Mouse (Mus musculus) MEL (cell line): ENCODE measurements around the gene Rsrc1. TPM values are rescaled to one million over a fixed set of nuclear protein-coding genes. Genes with fewer than 3 reads are reported as not detected.

ENCODE experiments used
- DNase-seq: peaks from one replicate; pipeline ENCODE4 v3.0.0; 2011; ENCODE audit warnings: low read depth, low spot score
- H3K27ac ChIP-seq: 2 replicates; pipeline ENCODE4 v1.5.1; 2012; ENCODE audit warnings: low read depth, mild to moderate bottlenecking, control low read depth, low read length, moderate library complexity; ENCODE audit not compliant: control insufficient read depth
- H3K27me3 ChIP-seq, 2 experiments: fragments of 150-350 bp in 1 of 2; sonication (generic) in 1 of 2; 2 replicates each; pipeline ENCODE4 v1.6.1; 2012; ENCODE audit warnings: low read length in 2 of 2, mild to moderate bottlenecking in 2 of 2, improper control_type of control experiment in 1 of 2, moderate library complexity in 1 of 2; ENCODE audit not compliant: insufficient read depth in 2 of 2, control insufficient read depth in 1 of 2
- H3K36me3 ChIP-seq, 2 experiments: 2 replicates each; pipeline ENCODE4 v1.6.1; 2012 to 2014; ENCODE audit warnings: low read length in 2 of 2, improper control_type of control experiment in 1 of 2, inconsistent platforms in 1 of 2, mild to moderate bottlenecking in 1 of 2; ENCODE audit not compliant: insufficient read depth in 2 of 2, control insufficient read depth in 1 of 2
- H3K4me1 ChIP-seq, 2 experiments: fragments of 150-350 bp in 1 of 2; sonication (generic) in 1 of 2; 2 replicates each; pipeline ENCODE4 v1.6.1; 2012; ENCODE audit warnings: low read length in 2 of 2, improper control_type of control experiment in 1 of 2, mild to moderate bottlenecking in 1 of 2; ENCODE audit not compliant: insufficient read depth in 2 of 2, control insufficient read depth in 1 of 2
- H3K4me3 ChIP-seq, 2 experiments: fragments of 150-350 bp in 1 of 2; sonication (generic) in 1 of 2; 2 replicates each; pipeline ENCODE4 v1.5.1; 2012; ENCODE audit warnings: low read depth in 2 of 2, low read length in 2 of 2, mild to moderate bottlenecking in 2 of 2, moderate library complexity in 2 of 2, control low read depth in 1 of 2, improper control_type of control experiment in 1 of 2; ENCODE audit not compliant: control insufficient read depth in 1 of 2, insufficient read depth in 1 of 2
- H3K79me2 ChIP-seq: 2 replicates; pipeline ENCODE4 v1.6.1; 2012; ENCODE audit warnings: mild to moderate bottlenecking, low read length, moderate library complexity; ENCODE audit not compliant: control insufficient read depth, poor library complexity, insufficient read depth
- H3K9ac ChIP-seq: 2 replicates; pipeline ENCODE4 v1.6.1; 2012; ENCODE audit warnings: low read depth, mild to moderate bottlenecking, control low read depth, low read length, moderate library complexity; ENCODE audit not compliant: control insufficient read depth, poor library complexity, severe bottlenecking
- H3K9me3 ChIP-seq: fragments of 150-350 bp; sonication (generic); replicated peaks from 2 replicates; pipeline ENCODE4 v1.6.1; 2012; ENCODE audit warnings: mild to moderate bottlenecking, low read length, improper control_type of control experiment, moderate library complexity; ENCODE audit not compliant: insufficient read depth
- CHD1 ChIP-seq: IDR thresholded peaks from 2 replicates; pipeline ENCODE4 v1.6.1; 2012; ENCODE audit warnings: low read depth, mild to moderate bottlenecking, inconsistent platforms, low read length, improper control_type of control experiment
- CHD2 ChIP-seq: IDR thresholded peaks from 2 replicates; pipeline ENCODE4 v1.6.1; 2011; ENCODE audit warnings: low read length, improper control_type of control experiment
- E2F4 ChIP-seq: IDR thresholded peaks from 2 replicates; pipeline ENCODE4 v1.6.1; 2011; ENCODE audit warnings: low read depth, low read length, improper control_type of control experiment, borderline replicate concordance
- ELF1 ChIP-seq: IDR thresholded peaks from 2 replicates; pipeline ENCODE4 v1.6.1; 2014; ENCODE audit warnings: low read depth, mild to moderate bottlenecking, inconsistent platforms, low read length, improper control_type of control experiment, moderate library complexity
- EP300 ChIP-seq, 2 experiments: IDR thresholded peaks; 2 replicates each; pipeline ENCODE4 v1.6.1; 2011; ENCODE audit warnings: improper control_type of control experiment in 2 of 2, low read length in 2 of 2, low read depth in 1 of 2, mild to moderate bottlenecking in 1 of 2
- GATA1 ChIP-seq: IDR thresholded peaks from 2 replicates; pipeline ENCODE4 v1.6.1; 2011; ENCODE audit warnings: low read depth, low read length, improper control_type of control experiment
- JUND ChIP-seq: IDR thresholded peaks from 2 replicates; pipeline ENCODE4 v1.6.1; 2011; ENCODE audit warnings: low read depth, mild to moderate bottlenecking, improper control_type of control experiment, low read length
- MAZ ChIP-seq: IDR thresholded peaks from 2 replicates; pipeline ENCODE4 v1.6.1; 2012; ENCODE audit warnings: low read depth, mild to moderate bottlenecking, inconsistent platforms, low read length, improper control_type of control experiment
- NELFE ChIP-seq: IDR thresholded peaks from 2 replicates; pipeline ENCODE4 v1.6.1; 2011; ENCODE audit warnings: low read depth, low read length, improper control_type of control experiment
- NRF1 ChIP-seq: IDR thresholded peaks from 2 replicates; pipeline ENCODE4 v1.6.1; 2014; ENCODE audit warnings: low read depth, mild to moderate bottlenecking, inconsistent platforms, low read length, improper control_type of control experiment, moderate library complexity; ENCODE audit not compliant: poor library complexity, insufficient read depth, severe bottlenecking
- POLR2AphosphoS5 ChIP-seq: IDR thresholded peaks from 2 replicates; pipeline ENCODE4 v1.6.1; 2012; ENCODE audit warnings: low read depth, borderline replicate concordance, mild to moderate bottlenecking, inconsistent platforms, low read length, moderate library complexity, mixed read lengths
- RAD21 ChIP-seq: IDR thresholded peaks from 2 replicates; pipeline ENCODE4 v1.6.1; 2011; ENCODE audit warnings: mild to moderate bottlenecking, low read depth, low read length, improper control_type of control experiment
- TBP ChIP-seq: IDR thresholded peaks from 2 replicates; pipeline ENCODE4 v1.8.0; 2011; ENCODE audit warnings: low read depth, low read length, improper control_type of control experiment
- USF2 ChIP-seq, 2 experiments: IDR thresholded peaks; 2 replicates each; pipeline ENCODE4 v1.6.1; 2011 to 2012; ENCODE audit warnings: improper control_type of control experiment in 2 of 2, low read length in 2 of 2, borderline replicate concordance in 1 of 2, inconsistent platforms in 1 of 2, low read depth in 1 of 2, mild to moderate bottlenecking in 1 of 2; ENCODE audit not compliant: insufficient read depth in 1 of 2
- ZC3H11A ChIP-seq: IDR thresholded peaks from 2 replicates; pipeline ENCODE4 v1.6.1; 2012; ENCODE audit warnings: low read depth, mild to moderate bottlenecking, inconsistent platforms, low read length, improper control_type of control experiment
- ZMIZ1 ChIP-seq: IDR thresholded peaks from 2 replicates; pipeline ENCODE4 v1.6.1; 2012; ENCODE audit warnings: low read depth, mild to moderate bottlenecking, inconsistent platforms, low read length, improper control_type of control experiment, moderate library complexity
- polyA plus RNA-seq, 2 experiments: library from polyadenylated mRNA; stranded (reverse) in 1 of 2; unstranded in 1 of 2; fragments of >175 nt in 1 of 2; fragments of >200 nt in 1 of 2; gene quantifications; 2 replicates each; pipeline versions ENCODE4 v1.2.1 to v1.2.4; 2012; ENCODE audit warnings: low replicate concordance in 2 of 2, low read depth in 1 of 2; ENCODE audit not compliant: insufficient read length in 2 of 2, insufficient read depth in 1 of 2, missing spikeins in 1 of 2
- total RNA-seq: library from RNA; depleted of rRNA; stranded (reverse); fragments of 300-350 nt; gene quantifications from 2 replicates; pipeline ENCODE4 v1.2.3, GENCODE M21; 2012

Gene Rsrc1
- total and polyA plus RNA-seq, 3 experiments, result 22.8 to 100 (median 42.7) TPM

DNA sequence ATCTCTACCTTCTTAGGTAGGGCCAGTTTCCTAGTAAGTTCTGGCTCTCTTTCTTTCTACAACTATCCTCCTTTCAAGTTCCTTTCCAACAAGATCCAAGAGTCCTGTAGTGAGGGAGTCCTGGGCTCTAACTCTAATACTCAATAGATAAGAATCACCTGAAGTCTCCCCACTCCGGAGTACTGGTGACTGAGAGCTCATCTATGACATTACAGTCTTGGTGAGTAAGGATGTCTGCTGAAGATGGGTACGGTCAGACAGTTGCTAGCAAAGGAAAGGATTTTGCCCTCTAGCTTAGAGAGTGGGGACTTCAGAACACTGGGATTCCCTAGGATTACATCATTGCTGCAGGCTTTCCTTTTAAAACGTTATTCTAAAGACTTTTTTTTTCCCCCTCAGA, 6.7 kb upstream of the Rsrc1 start:
- H3K4me3 ChIP-seq, result no peak overlapping the region
- DNase-seq, result no peak
- H3K4me1 ChIP-seq, result peaks cover 0 to 4% of the 10 kb centered on the region in 2 experiments; a peak in 2 of 4 replicates
- no peak overlapping the region for H3K27ac ChIP-seq
- no peak overlapping the region for H3K9ac ChIP-seq
- H3K9me3 ChIP-seq, result no peaks in the 10 kb centered on the region
- no peaks in the 10 kb centered on the region; a peak in 1 of 4 replicates for H3K36me3 ChIP-seq
- H3K79me2 ChIP-seq, result no peaks in the 10 kb centered on the region
- TF ChIP-seq TBP (no peak), POLR2AphosphoS5 (no peak), GATA1 (no peak), ZMIZ1 (no peak), CHD1 (no peak), NELFE (no peak), EP300 (IDR thresholded peaks at IDR 0.05; ENCODE audit: low read depth in 1 of 2, low read length in 2 of 2) (no peak), ZC3H11A (no peak), E2F4 (no peak)
- H3K27me3 ChIP-seq, result no peaks in the 10 kb centered on the region

DNA sequence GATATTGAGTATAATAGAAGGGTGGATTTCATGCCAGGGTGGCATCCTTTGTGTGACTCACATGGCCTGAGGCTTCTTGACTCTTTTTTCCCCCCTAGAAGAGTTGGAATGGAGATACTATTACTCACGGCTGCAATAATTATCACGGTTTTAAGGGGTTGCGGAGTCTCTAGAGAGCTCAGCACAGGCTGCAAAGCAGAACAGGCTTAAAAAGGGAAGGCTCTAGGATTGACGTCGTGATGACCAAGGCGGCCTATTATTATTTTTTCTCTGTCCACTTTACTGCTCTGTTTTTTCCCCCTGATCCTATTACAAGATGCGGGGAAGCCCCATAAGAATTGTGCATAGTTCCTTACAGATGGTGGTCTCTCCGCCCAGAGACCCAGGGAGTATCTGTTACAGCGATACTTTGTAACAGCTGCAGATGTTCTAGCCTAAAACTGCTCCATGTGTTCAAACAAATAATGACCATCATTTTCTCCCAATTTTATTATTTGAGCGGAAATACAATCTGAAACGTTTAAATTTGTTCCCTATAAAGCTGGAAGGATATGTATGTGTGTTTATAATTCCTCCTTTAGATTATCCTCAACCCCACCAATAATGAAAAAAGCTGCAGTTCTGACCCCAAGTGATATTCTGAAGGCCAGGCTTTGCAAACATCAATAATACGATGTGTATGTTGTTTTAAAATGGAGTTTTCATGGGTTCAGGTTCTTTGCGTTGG, 4.1 kb upstream of the Rsrc1 start:
- Histone ChIP-seq H3K79me2 (peaks cover 5% of the 10 kb centered on the region; the same call in 1 of the 2 replicates), H3K27ac (no peak overlapping the region), H3K4me1 (peaks cover 3 to 5% of the 10 kb centered on the region in 2 experiments; a peak in 2 of 4 replicates), H3K27me3 (no peaks in the 10 kb centered on the region), H3K36me3 (peaks cover 0 to 5% of the 10 kb centered on the region in 2 experiments; a peak in 2 of 4 replicates), H3K9me3 (no peaks in the 10 kb centered on the region), H3K9ac (no peak overlapping the region), H3K4me3 (no peak overlapping the region)
- no peak for DNase-seq
- TF ChIP-seq NRF1, result no peak
- TF ChIP-seq E2F4, result no peak
- no peak for TF ChIP-seq CHD2
- TF ChIP-seq ELF1, result no peak
- no peak for TF ChIP-seq MAZ
- TF ChIP-seq USF2 (IDR thresholded peaks at IDR 0.05; ENCODE audit: borderline replicate concordance in 1 of 2, insufficient read depth in 1 of 2, low read depth in 1 of 2, low read length in 2 of 2), result no peak
- TF ChIP-seq CHD1, result no peak
- TF ChIP-seq RAD21, result no peak
- no peak for TF ChIP-seq JUND
- TF ChIP-seq GATA1, result no peak
